Mouse (Mus musculus) kidney, postnatal 14 days (tissue): ENCODE results near the gene Zfp712.
A peak's percentile ranks its signal among the peaks of the same experiment; 100 is the strongest.

Source experiments
- DNase-seq: peaks from one replicate; pipeline ENCODE4 v3.0.0; 2022; ENCODE audit warnings: mixed read lengths

Gene Zfp712

DNA sequence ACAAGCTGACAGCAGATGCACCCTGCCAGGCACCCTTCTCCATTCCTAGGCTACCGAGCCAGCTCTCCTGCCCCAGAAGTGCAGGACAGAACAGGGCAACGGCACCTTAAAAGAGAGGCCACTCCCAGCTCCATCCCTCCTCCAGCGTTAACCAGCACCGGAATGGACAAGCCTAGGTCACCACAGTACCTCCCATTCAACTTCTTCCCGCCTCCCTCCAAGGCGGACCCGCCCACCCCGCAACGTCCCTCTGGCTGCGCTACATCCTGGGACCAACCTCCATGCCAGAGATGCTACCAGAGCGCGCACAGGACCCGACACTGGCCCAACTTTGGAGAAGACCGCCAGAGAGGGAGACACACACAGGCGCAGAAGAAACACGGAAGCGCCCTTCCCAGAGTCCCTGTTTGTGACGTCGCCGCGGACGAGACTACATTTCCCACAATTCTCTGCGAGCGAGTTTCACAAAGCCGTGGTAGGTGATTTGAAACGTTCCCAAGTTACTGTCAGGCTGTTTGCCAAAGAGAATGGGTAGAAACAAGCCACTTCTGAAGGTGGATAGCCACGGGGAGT, at the start of gene Zfp712:
Zfp712 (minus strand) TSS at position 385 of the 573 bp plus-strand sequence.
- DNase-seq, result peak; percentile 96

DNA sequence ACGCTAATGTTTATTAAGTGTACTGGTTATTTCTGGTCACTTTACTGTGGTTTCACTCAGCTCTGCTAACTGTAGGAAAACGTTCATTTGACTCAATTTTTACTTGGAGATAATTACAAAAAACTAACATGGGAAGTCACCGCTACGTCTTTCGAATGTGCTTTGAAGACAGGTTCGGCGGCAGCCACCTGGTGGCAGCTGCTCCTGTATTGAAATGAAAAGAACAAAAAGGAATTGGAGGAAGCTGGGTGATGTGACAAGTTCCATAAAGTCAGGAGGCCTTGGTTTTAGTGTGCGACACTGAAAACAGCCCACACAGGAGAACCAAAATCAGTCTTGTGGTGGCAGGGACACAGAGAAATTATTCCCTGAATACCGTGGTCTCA, 47.8 kb upstream of the Zfp712 start:
- no peak for DNase-seq

DNA sequence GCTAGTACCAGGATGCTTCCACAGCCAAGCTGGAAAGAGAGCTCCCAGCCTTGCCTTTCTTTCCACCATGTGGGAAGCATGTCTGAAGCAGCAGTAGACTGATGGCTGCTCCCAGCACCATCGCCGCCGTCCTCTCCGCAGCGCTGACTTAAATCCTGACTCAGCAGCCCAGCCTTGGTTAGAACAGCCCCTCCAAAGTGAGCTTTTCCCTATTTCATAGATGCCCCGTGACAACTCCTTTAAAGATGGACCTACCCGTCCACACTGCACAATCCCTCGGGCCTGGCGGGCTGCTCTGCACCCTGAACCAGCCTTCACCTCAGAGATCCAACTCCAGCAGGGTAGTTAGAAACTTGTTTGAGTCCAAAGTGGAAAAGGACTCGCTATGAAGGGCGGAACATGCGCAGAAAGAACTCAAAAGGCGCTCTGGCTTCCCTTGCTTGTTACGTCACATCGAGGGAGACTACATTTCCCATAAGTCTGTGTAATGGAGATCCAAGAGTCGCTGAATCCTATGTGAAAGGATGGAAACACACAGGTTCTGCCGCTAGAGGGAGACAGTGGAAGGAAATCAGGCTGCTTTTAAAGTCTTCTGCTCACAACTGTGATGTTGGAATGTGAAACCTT, 47.3 kb upstream of the Zfp712 start, which contains the start of gene Gm28557:
Gm28557 (minus strand) TSS at position 411 of the 627 bp plus-strand sequence.
- peak; percentile 96 for DNase-seq

DNA sequence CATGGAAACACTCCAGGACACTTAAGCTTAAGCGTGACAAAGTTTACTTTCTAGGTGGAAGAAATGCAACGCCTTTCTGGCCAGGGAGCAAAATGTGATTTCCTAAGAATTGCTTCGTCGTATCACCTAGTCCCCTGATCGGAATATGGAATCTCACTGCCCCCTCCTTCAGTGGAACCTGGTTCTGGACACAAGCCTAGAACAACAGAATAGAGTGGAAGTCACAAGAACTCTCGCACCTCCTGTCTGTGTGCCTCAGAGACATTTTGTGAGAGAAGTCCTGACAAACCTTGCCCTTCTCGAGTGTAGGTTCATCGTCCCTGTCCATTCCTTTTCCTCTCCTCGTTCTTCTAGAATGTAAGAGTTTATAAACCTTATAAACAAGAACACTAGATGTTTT, 46.7 kb upstream of the Zfp712 start:
- DNase-seq, result no peak

DNA sequence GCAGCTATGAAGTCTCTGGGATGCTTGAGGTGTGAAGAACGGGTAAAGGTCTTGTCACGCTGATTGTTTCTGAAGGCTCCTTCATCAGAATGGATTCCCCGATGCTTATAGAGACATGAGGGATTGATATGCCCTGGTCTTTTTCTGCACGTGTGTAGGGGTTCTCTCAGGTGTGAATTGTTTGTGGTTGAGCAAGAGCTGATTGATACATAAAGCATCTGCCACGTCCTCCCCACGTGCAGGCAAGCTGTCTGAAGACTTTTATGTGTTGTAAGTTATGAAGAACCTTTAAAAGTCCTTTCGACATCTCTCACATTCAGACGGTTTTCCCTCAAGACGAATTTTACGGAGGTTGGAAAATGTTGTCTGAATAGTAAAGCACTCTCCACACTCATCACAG, 36.9 kb upstream of the Zfp712 start, which contains the start of gene Zfp708:
Zfp708 (minus strand) TSS at position 101 of the 400 bp plus-strand sequence.
- DNase-seq, result no peak

DNA sequence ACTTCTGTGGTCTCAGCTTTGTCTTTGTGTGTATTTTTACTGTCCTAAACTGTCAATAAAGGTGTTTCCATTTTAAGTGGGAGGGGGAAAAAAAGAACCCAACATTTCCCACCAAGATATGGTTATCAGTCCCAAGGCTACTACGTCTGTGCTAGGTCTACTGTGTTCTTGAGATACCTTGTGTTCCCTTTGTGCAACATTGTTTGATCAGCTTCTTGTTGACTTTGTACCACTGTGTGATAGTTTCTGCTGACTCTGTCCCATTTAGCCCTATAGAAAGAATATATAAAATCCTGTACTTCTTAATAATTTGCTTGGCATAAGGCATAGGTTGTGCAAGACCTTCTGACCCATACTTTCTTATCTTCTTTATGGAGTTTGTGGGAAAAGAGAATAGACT, 29.2 kb upstream of the Zfp712 start:
- no peak for DNase-seq

DNA sequence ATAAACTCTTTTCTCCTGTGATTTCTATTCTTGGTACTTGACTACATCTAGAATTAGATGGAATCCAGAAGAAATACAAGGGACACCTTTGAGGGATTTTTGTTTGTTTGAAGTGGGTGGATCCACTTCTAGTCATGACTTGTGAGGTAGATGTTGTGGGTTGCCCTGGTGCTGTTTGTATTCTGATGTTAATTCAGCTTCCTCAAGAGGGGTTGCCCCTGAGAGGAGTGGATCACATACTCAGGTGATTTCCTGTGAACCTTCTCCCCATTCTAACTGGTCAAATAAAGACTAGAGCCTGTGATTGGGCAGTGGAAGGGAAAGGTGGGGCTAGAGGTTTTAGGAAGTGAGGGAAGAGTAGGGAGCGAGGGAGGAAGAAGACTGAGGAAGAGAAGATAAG, 21.0 kb upstream of the Zfp712 start:
- no peak for DNase-seq

DNA sequence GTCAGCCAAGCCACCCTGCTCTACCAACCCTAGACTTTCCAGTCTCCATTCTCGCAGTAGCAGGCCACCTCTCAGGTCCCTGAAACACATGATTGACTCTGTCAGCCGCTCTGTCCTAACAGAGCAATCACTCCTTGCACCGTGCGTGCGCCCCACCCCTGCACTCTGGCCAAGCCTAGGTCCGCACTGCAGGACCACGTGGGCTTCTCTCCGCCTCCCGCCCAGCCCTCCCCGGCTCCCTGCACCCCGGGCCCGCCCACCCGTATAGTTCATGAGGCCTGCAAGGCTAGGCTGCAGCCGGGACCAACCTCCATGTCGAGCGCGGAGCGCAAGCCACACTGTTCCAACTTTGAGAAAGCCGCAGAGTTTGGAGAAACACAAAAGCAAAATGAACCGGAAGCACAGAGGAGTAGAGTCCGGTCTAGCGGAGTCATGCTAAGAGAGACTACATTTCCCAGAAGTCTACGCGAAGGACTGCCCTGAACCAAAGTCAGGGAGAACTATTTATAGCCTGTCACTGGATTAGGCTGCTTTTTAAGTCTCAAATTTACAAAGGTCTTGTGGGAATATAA, 20.3 kb upstream of the Zfp712 start:
- peak; percentile 89 for DNase-seq

DNA sequence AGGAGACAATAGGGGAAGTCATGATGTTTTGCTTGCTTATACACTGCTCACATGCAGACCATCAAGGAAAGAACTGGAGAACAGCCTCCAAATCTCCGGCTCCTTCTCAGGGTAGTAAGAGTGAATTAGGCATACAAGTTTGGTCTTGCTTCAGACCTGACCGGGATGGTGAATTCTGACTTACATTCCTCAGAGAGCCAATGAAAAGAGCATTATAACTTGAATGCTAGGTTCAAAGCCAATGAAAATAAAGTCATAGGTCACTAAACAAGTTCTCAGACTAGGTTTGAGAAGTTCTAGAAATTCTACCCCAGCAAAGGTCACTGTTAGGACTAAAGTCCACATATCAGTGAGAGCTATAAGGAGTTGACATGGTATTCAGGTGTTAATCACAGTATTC, 16.3 kb upstream of the Zfp712 start:
- DNase-seq, result no peak

DNA sequence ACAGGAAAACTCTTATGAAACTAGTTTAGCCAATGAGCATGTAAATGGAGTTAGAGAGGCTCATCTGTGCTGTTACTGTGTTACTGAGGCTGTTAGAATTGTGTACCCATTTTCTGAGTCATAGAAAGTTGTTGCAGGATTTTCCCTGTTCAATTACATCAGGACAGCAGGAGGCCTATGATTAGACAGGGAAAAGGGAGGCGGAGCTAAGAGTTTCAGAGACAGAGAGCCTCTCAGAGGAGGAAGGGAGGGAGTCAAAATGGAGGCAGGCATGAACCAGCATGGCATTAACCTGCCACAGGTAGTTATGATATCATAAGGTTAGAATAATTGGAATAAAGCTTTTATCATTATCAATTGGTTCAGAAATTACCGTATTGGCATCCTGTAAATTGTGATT, 11.8 kb upstream of the Zfp712 start:
- DNase-seq, result no peak

DNA sequence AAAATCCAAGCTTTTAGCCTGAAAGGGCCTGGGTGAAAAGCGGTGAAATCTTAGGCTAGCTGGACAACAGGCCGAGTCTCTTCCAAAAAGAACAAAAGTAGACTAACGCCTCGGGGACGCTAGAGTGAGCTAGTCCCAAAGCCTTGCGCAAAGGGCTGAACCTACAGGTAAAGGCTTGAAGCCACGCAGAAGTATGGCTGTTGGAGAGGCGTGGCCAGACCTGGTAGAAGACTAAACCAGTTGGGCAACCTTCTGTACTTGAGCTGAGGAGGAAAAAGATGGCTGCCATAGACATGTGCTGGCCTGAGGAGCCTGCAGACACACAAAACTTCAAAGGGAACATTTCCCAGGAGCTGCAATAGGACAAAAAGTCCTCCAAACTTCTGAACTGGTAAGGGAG, 4.4 kb upstream of the Zfp712 start:
- no peak for DNase-seq

DNA sequence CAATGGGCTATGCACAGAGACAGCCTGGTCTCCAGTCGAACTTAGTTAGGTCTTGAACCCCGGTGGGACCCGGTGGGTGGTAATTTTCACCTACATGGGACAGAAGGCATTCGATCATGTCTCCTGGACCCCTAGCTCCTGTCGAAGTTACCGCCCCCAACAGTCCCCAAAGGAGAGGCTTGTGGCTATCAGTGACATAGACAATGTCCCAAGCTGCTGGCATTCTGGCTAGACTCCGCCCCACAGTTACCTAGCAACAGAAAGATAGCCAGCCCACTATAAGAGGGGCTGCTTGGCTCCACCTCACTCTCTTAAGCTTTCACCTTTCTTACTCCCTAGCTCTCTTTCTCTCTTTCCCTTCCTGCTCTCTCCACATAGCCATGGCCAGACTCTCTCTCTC, 1.5 kb upstream of the Zfp712 start:
- DNase-seq, result no peak

DNA sequence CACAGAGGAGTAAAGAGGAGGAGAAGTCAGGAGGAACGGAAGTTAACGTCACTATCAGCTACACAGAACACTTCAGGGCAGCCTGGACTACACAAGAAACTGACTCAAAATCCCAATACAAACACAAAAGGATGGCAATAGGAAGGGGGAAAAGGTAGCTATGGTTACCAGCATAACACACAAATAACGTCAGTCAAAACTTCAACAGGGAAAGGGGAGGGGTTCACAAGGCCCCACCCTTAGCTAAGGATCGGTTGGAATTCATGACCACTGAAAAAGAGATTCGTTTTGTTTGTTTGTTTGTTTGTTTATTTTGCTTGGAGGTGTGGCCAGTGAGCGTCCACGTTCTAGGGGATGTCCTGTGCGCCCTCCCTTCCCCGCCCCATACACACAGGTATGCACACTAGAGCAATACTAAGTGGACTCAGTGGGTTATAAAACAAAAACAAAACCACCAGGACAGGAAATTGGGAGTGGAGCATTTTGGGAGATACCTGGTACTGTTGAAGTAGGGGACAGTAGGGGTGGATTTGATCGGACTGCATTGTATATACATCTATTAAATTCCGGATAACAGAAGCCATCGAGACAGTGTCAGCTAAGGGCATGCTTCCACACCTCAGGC, 697 bp downstream of the Zfp712 start:
- no peak for DNase-seq
